Mouse (Mus musculus) splenic B cell, adult 2 months (primary cell): ENCODE data around the gene Gm21783.
"Not testable (repeated sequence)": the region's sequence is repeated elsewhere in the genome, so short reads cannot be mapped to it uniquely, and the experiment has no call there.

Experiments
- DNase-seq: peaks from one replicate; pipeline ENCODE4 v3.0.0-alpha.2; 2011; ENCODE audit warnings: low read depth, low spot score
- H3K27me3 ChIP-seq: 2 replicates; pipeline ENCODE4 v1.6.1; 2012; ENCODE audit warnings: mild to moderate bottlenecking, low read length, moderate library complexity, mixed read lengths; ENCODE audit not compliant: control insufficient read depth, poor library complexity, insufficient read depth, severe bottlenecking
- H3K36me3 ChIP-seq: 2 replicates; pipeline ENCODE4 v1.6.1; 2012; ENCODE audit warnings: mild to moderate bottlenecking, low read length, moderate library complexity, mixed read lengths; ENCODE audit not compliant: control insufficient read depth, poor library complexity, insufficient read depth, severe bottlenecking

Gene Gm21783

GRCm38 (mm10) chrY:44981163-44981562 is at the start of gene Gm21783:
Gm21783 (minus strand) TSS chrY:44981263.
- not testable (repeated sequence) for H3K27me3 ChIP-seq, H3K36me3 ChIP-seq, DNase-seq
